Mouse (Mus musculus) heart, adult 2 months (tissue): ENCODE results near the gene Acot2. TPM values are rescaled to one million over a fixed set of nuclear protein-coding genes. Genes with fewer than 3 reads are reported as not detected.
"Not testable (repeated sequence)": the region's sequence is repeated elsewhere in the genome, so short reads cannot be mapped to it uniquely, and the experiment has no call there.

Experiments
- DNase-seq, 2 experiments: peaks; one replicate each; pipeline ENCODE4 v3.0.0; 2021
- H3K27ac ChIP-seq: fragments of 200-600 bp; 2 replicates; pipeline ENCODE4 v1.8.1; 2022
- H3K27me3 ChIP-seq: fragments of 200-500 bp; 2 replicates; pipeline ENCODE4 v1.6.1; 2012; ENCODE audit warnings: mild to moderate bottlenecking, low read length, inconsistent platforms, mixed read lengths; ENCODE audit not compliant: control insufficient read depth, insufficient read depth
- H3K36me3 ChIP-seq: fragments of 200-500 bp; 2 replicates; pipeline ENCODE4 v1.6.1; 2012; ENCODE audit warnings: low read length, inconsistent platforms; ENCODE audit not compliant: control insufficient read depth, insufficient read depth
- H3K4me1 ChIP-seq: fragments of 200-500 bp; 2 replicates; pipeline ENCODE4 v1.6.1; 2011; ENCODE audit warnings: low read length; ENCODE audit not compliant: control insufficient read depth, insufficient read depth
- H3K4me3 ChIP-seq: fragments of 200-600 bp; 2 replicates; pipeline ENCODE4 v1.8.1; 2022
- H3K79me2 ChIP-seq: fragments of 200-500 bp; replicated peaks from 2 replicates; pipeline ENCODE4 v1.6.1; 2012; ENCODE audit warnings: mild to moderate bottlenecking, inconsistent platforms, low read length, moderate library complexity, mixed read lengths; ENCODE audit not compliant: control insufficient read depth, insufficient read depth
- H3K9ac ChIP-seq: fragments of 200-500 bp; 2 replicates; pipeline ENCODE4 v1.6.1; 2012; ENCODE audit warnings: low read depth, mild to moderate bottlenecking, control low read depth, inconsistent platforms, low read length, mixed read lengths
- CTCF ChIP-seq: fragments of 200-600 bp; IDR thresholded peaks from 2 replicates; pipeline ENCODE4 v1.8.1; 2022; ENCODE audit warnings: antibody characterized with exemption, mild to moderate bottlenecking, moderate library complexity
- EP300 ChIP-seq: fragments of 200-500 bp; IDR thresholded peaks from 2 replicates; pipeline ENCODE4 v1.6.1; 2011; ENCODE audit warnings: low read depth, low read length, control low read depth; ENCODE audit not compliant: insufficient read depth
- POLR2A ChIP-seq: fragments of 200-500 bp; IDR thresholded peaks from 2 replicates; pipeline ENCODE4 v1.6.1; 2011; ENCODE audit warnings: mild to moderate bottlenecking, low read depth, low read length, control low read depth; ENCODE audit not compliant: insufficient read depth
- WGBS: fragments of 180-500 bp; shearing (Covaris S2); methylation state at CpG from one replicate; pipeline ENCODE4 v1.1.7; 2018; 5-methylcytosine and 5-hydroxymethylcytosine counted together
- intact Hi-C: fragments of 180-260 bp; cut with DNase I; formaldehyde crosslinking; loops from one replicate; pipeline ENCODE4 v1.15.1; 2025
- long read RNA-seq: library from polyadenylated mRNA; stranded (forward); transcript quantifications from one replicate; pipeline ENCODE4 v2.0.0, GENCODE M21; 2021
- polyA plus RNA-seq: library from polyadenylated mRNA; depleted of rRNA; stranded (reverse); fragments of >200 nt; gene quantifications from 2 replicates; pipeline ENCODE4 v1.2.3, GENCODE M21; 2012; rRNA removed
- total RNA-seq, 2 experiments: library from RNA; stranded (reverse); gene quantifications; 2 replicates each; pipeline ENCODE4 v1.2.3; 2021

Acot2 gene
- total RNA-seq, result 100 to 1,000 TPM; 112 to 114 TPM
- polyA plus RNA-seq, result 44.4 and 52.6 TPM in 2 replicates
- long read RNA-seq, transcript Acot2-201 (3 exons, 2,196 nt), result major isoform, 76 of 78 reads
- long read RNA-seq, partial matches to known transcripts, result 1 of 78 reads
- long read RNA-seq, other reads (novel, unspliced or antisense), result 1 of 78 reads

DNA sequence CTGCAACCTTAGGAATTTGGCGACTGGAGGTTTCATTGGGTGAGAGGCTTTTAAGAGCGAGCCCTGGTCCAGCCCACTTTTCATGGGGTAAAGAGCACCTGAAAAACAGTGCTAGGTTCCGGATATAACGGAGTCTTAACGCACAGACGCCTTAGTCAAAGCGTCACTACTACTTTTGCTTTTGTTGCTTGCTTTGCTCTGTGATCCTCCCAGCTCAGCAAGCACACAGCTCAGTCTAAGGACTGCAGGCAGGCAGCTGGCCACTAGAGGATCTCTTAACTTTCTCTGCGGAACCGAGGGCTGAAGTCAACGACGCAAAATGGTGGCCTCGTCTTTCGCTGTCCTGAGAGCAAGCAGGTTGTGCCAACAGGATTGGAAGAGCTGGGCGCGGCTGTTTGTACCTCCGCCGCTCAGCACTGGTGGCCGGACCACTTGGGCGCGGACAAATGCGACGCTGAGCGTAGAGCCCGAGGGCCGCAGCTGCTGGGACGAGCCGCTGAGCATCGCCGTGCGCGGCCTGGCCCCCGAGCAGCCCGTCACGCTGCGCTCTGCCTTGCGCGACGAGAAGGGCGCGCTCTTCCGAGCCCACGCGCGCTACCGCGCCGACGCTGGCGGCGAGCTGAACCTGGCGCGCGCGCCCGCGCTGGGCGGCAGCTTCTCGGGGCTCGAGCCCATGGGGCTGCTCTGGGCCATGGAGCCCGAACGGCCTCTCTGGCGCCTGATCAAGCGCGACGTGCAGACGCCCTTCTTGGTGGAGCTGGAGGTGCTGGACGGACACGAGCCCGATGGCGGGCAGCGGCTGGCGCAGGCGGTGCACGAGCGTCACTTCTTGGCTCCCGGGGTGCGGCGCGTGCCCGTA, at the start of gene Acot2:
TSS of gene Acot2 (plus strand) at position 279 of the 859 bp plus-strand sequence.
- Histone ChIP-seq H3K4me3 (peak within 1 kb of the TSS; percentile 66), H3K4me1 (peaks cover 4% of the 10 kb centered on the region), H3K27ac (peak within 1 kb of the TSS; percentile 99), H3K9ac (peak within 1 kb of the TSS; percentile 96), H3K79me2 (no peaks in the 10 kb centered on the region), H3K36me3 (no peaks in the 10 kb centered on the region), H3K27me3 (no peaks in the 10 kb centered on the region)
- peak; percentile 85 to 88 for DNase-seq
- intact Hi-C loops, result loop anchor here (2.0 to 5.0 kb wide), 3 partner anchors 21 to 44 kb away; partner anchors contain the start of gene Acot1
- peak; percentile 80; the same call in 1 of the 2 replicates for TF ChIP-seq EP300
- peak; percentile 84 for TF ChIP-seq POLR2A
- peak; percentile 77 for TF ChIP-seq CTCF
- WGBS, result under 1% methylated on average over 80 of the region's 80 CpGs

DNA sequence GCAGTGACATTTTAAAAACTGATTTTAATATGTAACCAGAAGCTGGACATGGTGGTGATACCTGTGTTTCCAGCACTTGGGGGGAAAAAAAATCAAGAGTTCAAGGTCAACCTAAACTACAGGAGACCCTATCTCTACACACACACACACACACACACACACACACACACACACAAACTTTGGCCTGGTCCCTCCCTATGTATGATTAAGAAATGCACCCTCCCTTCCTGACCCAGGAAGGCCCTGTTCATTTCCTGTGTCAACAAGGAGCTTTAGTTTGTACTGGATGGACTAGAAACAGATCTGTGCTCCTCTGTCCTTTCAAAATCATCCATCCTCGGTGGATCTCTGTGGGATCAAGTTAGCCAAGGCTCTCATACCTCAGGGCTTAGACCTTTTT, 49.1 kb upstream of the Acot2 start:
- WGBS, result 11% methylated on average over 1 of the region's 1 CpGs
- intact Hi-C loops, result loop anchor here (5.0 kb wide), 1 partner anchor 211 kb away; no protein-coding TSS in a partner anchor
- not testable (repeated sequence) for DNase-seq

DNA sequence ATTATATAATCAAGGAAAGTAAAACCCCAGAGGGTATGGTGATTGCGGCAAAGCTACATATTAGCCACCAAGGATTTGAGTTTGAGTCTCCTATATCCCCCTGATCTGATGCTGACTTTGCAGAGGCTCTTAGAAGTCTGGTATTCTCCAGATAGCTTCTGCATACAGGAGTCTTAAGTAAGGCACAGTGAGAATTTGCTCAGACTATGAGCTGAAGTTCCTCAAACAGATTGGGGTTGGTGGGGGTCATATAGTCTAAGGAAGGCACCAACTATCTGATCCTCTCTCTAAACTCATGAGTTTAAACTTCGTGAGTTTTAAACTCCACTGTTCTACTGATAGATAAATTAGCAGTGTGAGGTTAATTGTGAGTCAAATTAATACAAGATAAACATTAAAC, 48.3 kb upstream of the Acot2 start:
- H3K36me3 ChIP-seq, result no peaks in the 10 kb centered on the region
- no peak overlapping the region for H3K4me3 ChIP-seq
- H3K9ac ChIP-seq, result no peak overlapping the region
- H3K27me3 ChIP-seq, result no peaks in the 10 kb centered on the region
- 89% methylated on average over 2 of the region's 2 CpGs for WGBS
- peaks cover 6% of the 10 kb centered on the region for H3K4me1 ChIP-seq
- no peak for DNase-seq
- TF ChIP-seq CTCF (no peak), POLR2A (no peak), EP300 (no peak)
- H3K27ac ChIP-seq, result peak overlapping the region; percentile 65; the same call in 1 of the 2 replicates
- intact Hi-C loops, result loop anchor here (5.0 kb wide), 1 partner anchor 212 kb away; no protein-coding TSS in a partner anchor
- no peaks in the 10 kb centered on the region for H3K79me2 ChIP-seq

More for the DNA sequence above, 49.1 kb upstream of the Acot2 start:
- H3K9ac ChIP-seq, H3K79me2 ChIP-seq, H3K4me3 ChIP-seq, H3K27me3 ChIP-seq, H3K4me1 ChIP-seq, H3K36me3 ChIP-seq: not testable (repeated sequence)
- 0 out of 2 replicates have a peak overlapping the region, but pooled peaks have one; percentile 55 for H3K27ac ChIP-seq

DNA sequence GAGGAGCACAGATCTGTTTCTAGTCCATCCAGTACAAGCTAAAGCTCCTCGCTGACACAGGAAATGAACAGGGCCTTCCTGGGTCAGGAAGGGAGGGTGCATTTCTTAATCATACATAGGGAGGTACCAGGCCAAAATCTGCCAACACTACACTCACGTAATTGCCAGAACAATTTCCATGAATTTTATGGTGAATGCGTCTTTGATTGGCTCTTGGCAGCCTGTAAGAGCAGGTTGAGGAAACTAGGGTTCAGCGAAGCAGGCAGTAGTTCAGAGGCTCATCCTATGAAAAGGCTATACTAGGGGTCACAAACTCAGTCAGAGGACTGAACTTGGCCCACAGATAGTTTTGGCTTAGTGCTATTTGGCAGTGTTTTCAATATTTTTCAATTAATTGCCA, 47.6 kb upstream of the Acot2 start:
- peaks cover 6% of the 10 kb centered on the region for H3K4me1 ChIP-seq
- H3K36me3 ChIP-seq, result no peaks in the 10 kb centered on the region
- no peak overlapping the region for H3K4me3 ChIP-seq
- DNase-seq, result peak in 1 of 2 experiments; percentile 41
- intact Hi-C loops, result no loop called here
- no peaks in the 10 kb centered on the region for H3K27me3 ChIP-seq
- H3K79me2 ChIP-seq, result no peaks in the 10 kb centered on the region
- no peak overlapping the region for H3K9ac ChIP-seq
- WGBS, result 41% methylated on average over 4 of the region's 4 CpGs
- peak overlapping the region; percentile 65 for H3K27ac ChIP-seq
- no peak for TF ChIP-seq EP300
- no peak for TF ChIP-seq CTCF
- TF ChIP-seq POLR2A, result no peak

DNA sequence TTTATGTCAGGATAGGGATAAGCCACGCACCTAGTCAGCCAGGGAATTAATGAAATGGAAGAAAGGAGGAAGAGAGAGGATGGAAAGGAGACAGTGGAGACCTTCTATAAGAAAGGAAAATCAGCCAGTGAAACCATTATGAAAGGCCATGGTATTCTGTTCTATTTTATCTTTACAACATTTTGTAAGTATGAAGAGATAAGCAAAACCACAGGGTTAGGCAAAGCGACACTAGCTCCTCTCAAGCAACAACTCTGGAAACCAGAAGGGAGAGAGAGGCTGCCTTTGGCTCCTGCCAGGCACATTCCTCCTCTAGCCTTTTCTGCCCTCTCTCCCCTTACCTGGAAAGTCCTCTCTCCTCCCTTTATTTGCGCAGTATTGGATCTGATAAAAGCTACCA, 45.7 kb upstream of the Acot2 start:
- Histone ChIP-seq H3K36me3 (no peaks in the 10 kb centered on the region), H3K9ac (no peak overlapping the region), H3K4me3 (no peak overlapping the region), H3K27me3 (no peaks in the 10 kb centered on the region), H3K27ac (no peak overlapping the region), H3K79me2 (no peaks in the 10 kb centered on the region), H3K4me1 (peaks cover 6% of the 10 kb centered on the region)
- DNase-seq, result no peak
- intact Hi-C loops, result no loop called here
- TF ChIP-seq CTCF, result no peak
- TF ChIP-seq EP300, result no peak
- no peak for TF ChIP-seq POLR2A
- 84% methylated on average over 3 of the region's 3 CpGs for WGBS
